Mouse (Mus musculus): ENCODE measurements around the gene Cfap61. TPM values are rescaled to one million over a fixed set of nuclear protein-coding genes. Genes with fewer than 3 reads are reported as not detected.

Cfap61 gene
- total and polyA plus RNA-seq, 3 experiments: 0.13 TPM; not detected in 2

- Histone ChIP-seq H3K79me2 (ENCODE audit: control insufficient read depth, insufficient read depth, low read length, poor library complexity) (no peaks in the 10 kb centered on the region), H3K4me1 (ENCODE audit: control insufficient read depth in 1 of 2, insufficient read depth in 2 of 2, low read length in 2 of 2) (no peaks in the 10 kb centered on the region), H3K9me3 (replicated peaks; ENCODE audit: insufficient read depth, low read length) (no peaks in the 10 kb centered on the region), H3K27ac (ENCODE audit: control insufficient read depth, low read depth, low read length) (no peak overlapping the region), H3K27me3 (ENCODE audit: control insufficient read depth in 1 of 2, insufficient read depth in 2 of 2, low read length in 2 of 2) (no peaks in the 10 kb centered on the region), H3K4me3 (ENCODE audit: control insufficient read depth in 1 of 2, insufficient read depth in 1 of 2, low read depth in 2 of 2, low read length in 2 of 2) (no peak overlapping the region), H3K9ac (ENCODE audit: control insufficient read depth, low read depth, low read length, poor library complexity, severe bottlenecking) (no peak overlapping the region), H3K36me3 (ENCODE audit: control insufficient read depth in 1 of 2, insufficient read depth in 2 of 2, low read length in 2 of 2) (no peaks in the 10 kb centered on the region)
- no peak for TF ChIP-seq E2F4 (IDR thresholded peaks at IDR 0.05; ENCODE audit: borderline replicate concordance, low read depth, low read length)
- TF ChIP-seq ZC3H11A (IDR thresholded peaks at IDR 0.05; ENCODE audit: low read depth, low read length): no peak
- no peak for DNase-seq (ENCODE audit: low read depth, low spot score)
These were observed 81.0 kb downstream of the Cfap61 start for GRCm38 (mm10) chr2:146015341-146016186.

DNA sequence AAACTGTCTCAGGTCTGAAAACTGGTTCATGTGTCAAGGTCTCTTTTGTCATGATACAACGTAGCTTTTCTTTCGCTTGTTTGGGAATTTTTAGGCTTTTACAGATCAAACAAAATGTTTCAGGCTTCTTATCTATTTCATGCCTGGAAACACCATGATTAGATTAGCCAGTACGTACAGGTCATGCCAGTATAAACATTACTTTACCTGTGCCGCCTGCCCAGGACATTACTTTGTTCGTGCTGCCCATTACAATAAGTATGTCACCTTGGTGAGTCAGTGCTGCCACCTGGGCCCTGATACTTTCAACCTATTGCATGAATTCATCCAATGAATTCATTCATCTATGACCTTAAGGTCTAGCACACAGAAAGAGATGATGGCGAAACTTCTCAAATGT is 88.3 kb downstream of the Cfap61 start:
- Histone ChIP-seq H3K27me3 (ENCODE audit: control insufficient read depth in 1 of 2, insufficient read depth in 2 of 2, low read length in 2 of 2) (no peaks in the 10 kb centered on the region; a peak in 1 of 4 replicates), H3K4me1 (ENCODE audit: control insufficient read depth in 1 of 2, insufficient read depth in 2 of 2, low read length in 2 of 2) (no peaks in the 10 kb centered on the region), H3K36me3 (ENCODE audit: control insufficient read depth in 1 of 2, insufficient read depth in 2 of 2, low read length in 2 of 2) (no peaks in the 10 kb centered on the region), H3K27ac (ENCODE audit: control insufficient read depth, low read depth, low read length) (no peak overlapping the region), H3K9ac (ENCODE audit: control insufficient read depth, low read depth, low read length, poor library complexity, severe bottlenecking) (no peak overlapping the region), H3K79me2 (ENCODE audit: control insufficient read depth, insufficient read depth, low read length, poor library complexity) (no peaks in the 10 kb centered on the region), H3K9me3 (replicated peaks; ENCODE audit: insufficient read depth, low read length) (no peaks in the 10 kb centered on the region), H3K4me3 (ENCODE audit: control insufficient read depth in 1 of 2, insufficient read depth in 1 of 2, low read depth in 2 of 2, low read length in 2 of 2) (no peak overlapping the region)
- no peak for DNase-seq (ENCODE audit: low read depth, low spot score)
- no peak for TF ChIP-seq SIN3A (IDR thresholded peaks at IDR 0.05; ENCODE audit: low read length)
- no peak for TF ChIP-seq UBTF (IDR thresholded peaks at IDR 0.05; ENCODE audit: borderline replicate concordance, insufficient read depth, low read depth, low read length)
- TF ChIP-seq EP300 (IDR thresholded peaks at IDR 0.05; ENCODE audit: low read depth in 1 of 2, low read length in 2 of 2): no peak
- TF ChIP-seq MYC (IDR thresholded peaks at IDR 0.05; ENCODE audit: low read depth, low read length): no peak
- TF ChIP-seq TAL1 (IDR thresholded peaks at IDR 0.05; ENCODE audit: low read length): no peak
- TF ChIP-seq SMC3 (IDR thresholded peaks at IDR 0.05; ENCODE audit: low read depth, low read length): no peak
- no peak for TF ChIP-seq ZNF384 (IDR thresholded peaks at IDR 0.05; ENCODE audit: low read depth, low read length)
- no peak for TF ChIP-seq POLR2A (IDR thresholded peaks at IDR 0.05; ENCODE audit: control insufficient read depth in 1 of 2, insufficient read depth in 1 of 2, low read depth in 1 of 2, low read length in 2 of 2, poor library complexity in 1 of 2)
- TF ChIP-seq ZKSCAN1 (IDR thresholded peaks at IDR 0.05; ENCODE audit: low read depth, low read length): no peak
- no peak for TF ChIP-seq CTCF (IDR thresholded peaks at IDR 0.05 in 2 of 3, conservative IDR thresholded peaks at IDR 0.05 in 1 of 3; ENCODE audit: control insufficient read depth in 1 of 3, insufficient read depth in 1 of 3, low read depth in 2 of 3, low read length in 3 of 3, poor library complexity in 1 of 3, severe bottlenecking in 1 of 3)
- no peak for TF ChIP-seq KAT2A (conservative IDR thresholded peaks at IDR 0.05; ENCODE audit: low read depth, low read length)
- no peak for TF ChIP-seq E2F4 (IDR thresholded peaks at IDR 0.05; ENCODE audit: borderline replicate concordance, low read depth, low read length)
- no peak for TF ChIP-seq GABPA (IDR thresholded peaks at IDR 0.05; ENCODE audit: low read depth, low read length)
- no peak for TF ChIP-seq GATA1 (IDR thresholded peaks at IDR 0.05; ENCODE audit: low read depth, low read length)
- no peak for TF ChIP-seq RCOR1 (IDR thresholded peaks at IDR 0.05; ENCODE audit: low read depth, low read length)

Measured in MEL (cell line).